In genomic region chrX:47985000-47985619, GRCm38 (mm10) we compare ENCODE assay signal across 8 mouse cellular contexts. TPM values are rescaled to one million over a fixed set of nuclear protein-coding genes. Genes with fewer than 3 reads are reported as not detected.
A peak's percentile ranks its signal among the peaks of the same experiment; 100 is the strongest.
DNase-seq lines count a peak whose midpoint lies in the region; TF ChIP-seq lines count a peak whose summit lies in the region.

No protein-coding gene starts in this region.

- TF ChIP-seq CTCF in thymus, adult 2 months (IDR thresholded peaks at IDR 0.05; ENCODE audit: borderline replicate concordance, control insufficient read depth, extremely low read depth, insufficient read depth, low read length, poor library complexity): peak; percentile 61; the same call in 1 of the 2 replicates
- peak; percentile 72 for TF ChIP-seq CTCF in gastrocnemius, adult 2 months (IDR thresholded peaks at IDR 0.05)

- no peaks in the 10 kb centered on the region for H3K36me3 ChIP-seq in thymus, adult 2 months (ENCODE audit: control insufficient read depth, insufficient read depth, low read length)
- H3K36me3 ChIP-seq in midbrain, embryonic 10.5 days: no peaks in the 10 kb centered on the region

- H3K27me3 ChIP-seq in thymus, adult 2 months (ENCODE audit: control insufficient read depth, insufficient read depth, low read length): no peaks in the 10 kb centered on the region
- no peaks in the 10 kb centered on the region for H3K27me3 ChIP-seq in midbrain, embryonic 10.5 days (ENCODE audit: low read depth, poor library complexity, severe bottlenecking)

- WGBS in thymus, adult 2 months: under 1% methylated on average over 19 of the region's 19 CpGs
- WGBS in midbrain, embryonic 10.5 days: 24% methylated on average over 19 of the region's 19 CpGs

- no peak overlapping the region for H3K27ac ChIP-seq in thymus, adult 2 months (ENCODE audit: control insufficient read depth, insufficient read depth, low read length)
- H3K27ac ChIP-seq in gastrocnemius, adult 2 months: peak overlapping the region; percentile 32
- no peak overlapping the region for H3K27ac ChIP-seq in midbrain, embryonic 10.5 days (replicated peaks)

- DNase-seq in thymus, adult 2 months: peak; percentile 42
- DNase-seq in thymus, adult 18-20 months: no peak
- DNase-seq in cerebellum, postnatal 25 days: peak; percentile 67 to 82
- peak; percentile 67 for DNase-seq in gastrocnemius, adult 2 months
- peak; percentile 71 for DNase-seq in induced T-regulatory cell, adult 2 months (ENCODE audit: low read depth)
- DNase-seq in left cerebral cortex, postnatal 36 days (ENCODE audit: low spot score in 2 of 2): peak; percentile 17 to 40
- peak; percentile 43 for DNase-seq in midbrain, embryonic 10.5 days (ENCODE audit: low spot score)
- peak; percentile 24 for DNase-seq in spleen, adult 12 weeks (ENCODE audit: low spot score)

- H3K4me1 ChIP-seq in thymus, adult 2 months (replicated peaks; ENCODE audit: control insufficient read depth, insufficient read depth, low read length): peaks cover 2% of the 10 kb centered on the region; the same call in 1 of the 2 replicates
- H3K4me1 ChIP-seq in midbrain, embryonic 10.5 days: no peaks in the 10 kb centered on the region

- no peak overlapping the region for H3K4me3 ChIP-seq in thymus, adult 2 months (ENCODE audit: control insufficient read depth, insufficient read depth, low read length)
- peak overlapping the region; percentile 36 for H3K4me3 ChIP-seq in gastrocnemius, adult 2 months
- H3K4me3 ChIP-seq in midbrain, embryonic 10.5 days: peak overlapping the region; percentile 38

- TF ChIP-seq POLR2A in thymus, adult 2 months (IDR thresholded peaks at IDR 0.05; ENCODE audit: control insufficient read depth, extremely low read depth, insufficient read depth, low read length, poor library complexity): no peak

- intact Hi-C loops in gastrocnemius, adult 2 months (cut with DNase I): no loop called here
- intact Hi-C loops in left cerebral cortex, postnatal 36 days (cut with DNase I): loop anchor here (10.0 kb wide), 1 partner anchor 550 kb away; no protein-coding TSS in a partner anchor

- no peaks in the 10 kb centered on the region for H3K9me3 ChIP-seq in midbrain, embryonic 10.5 days (replicated peaks)

RNA-seq across cellular contexts. Expression of gene Apln, which starts 49.5 kb away (rescaled TPM):
- 1.4 and 2.1 TPM in 2 replicates for polyA plus RNA-seq in thymus, adult 2 months (2012; rRNA removed)
- 1 to 10 TPM in 1 of 2 experiments, under 1 TPM in 1; 0.61 to 1.3 TPM for total RNA-seq in gastrocnemius, adult 2 months (2021)
- total RNA-seq in left cerebral cortex, postnatal 36 days (2021): 10 to 100 TPM; 20.1 to 29.8 TPM
- 4.1 and 5.2 TPM in 2 replicates for polyA plus RNA-seq in midbrain, embryonic 10.5 days (2016; fragmentation: Nextera tagmentation; extraction: Ambion mirVana)

Comparison
In these comparisons a context has a peak if more than half of its experiments do, and no peak if none do; other contexts are left out.
1. DNase-seq: peak in thymus, adult 2 months (single experiment), cerebellum, postnatal 25 days (2 of 2), gastrocnemius, adult 2 months (single experiment), induced T-regulatory cell, adult 2 months (single experiment), left cerebral cortex, postnatal 36 days (2 of 2), midbrain, embryonic 10.5 days (single experiment) and spleen, adult 12 weeks (single experiment); none in thymus, adult 18-20 months (0 of 2).
2. RNA of gene Apln, which starts 49.5 kb away (total RNA-seq): 20.1 to 29.8 TPM in left cerebral cortex, postnatal 36 days; 0.61 to 1.3 TPM in gastrocnemius, adult 2 months; every median in the first group is over 4 times any median in the second.